Mouse (Mus musculus) heart, adult 18-20 months (tissue): ENCODE data around the gene Col4a2. TPM values are rescaled to one million over a fixed set of nuclear protein-coding genes. Genes with fewer than 3 reads are reported as not detected.

Source experiments
- DNase-seq, 2 experiments: peaks; one replicate each; pipeline ENCODE4 v3.0.0; 2021 to 2022; ENCODE audit warnings: mixed read lengths in 1 of 2
- total RNA-seq, 2 experiments: library from RNA; stranded (reverse); gene quantifications; 2 replicates each; pipeline ENCODE4 v1.2.3; 2021

Gene Col4a2
- total RNA-seq, 2 experiments from 2014 or later = 127 to 140 TPM

DNA sequence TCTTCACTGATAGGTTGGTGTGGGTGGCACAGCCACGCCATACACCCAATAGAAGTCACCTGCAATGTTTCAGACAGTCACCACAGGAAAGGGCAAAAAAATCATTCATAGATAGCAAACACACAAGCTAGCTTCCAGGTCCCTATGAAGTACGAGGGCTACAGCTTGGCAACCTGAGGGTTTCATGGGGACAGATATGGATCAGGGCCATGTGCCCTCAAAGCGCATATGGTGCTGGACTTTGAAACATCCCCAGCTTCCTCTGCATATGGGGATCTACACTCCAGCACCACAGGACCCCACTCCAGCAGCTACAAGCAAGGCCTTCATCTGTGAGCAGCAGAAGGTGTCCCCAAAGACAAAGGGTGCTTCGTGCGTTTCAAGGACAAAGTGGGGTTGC lies 47.2 kb downstream of the Col4a2 start:
- no peak for DNase-seq

DNA sequence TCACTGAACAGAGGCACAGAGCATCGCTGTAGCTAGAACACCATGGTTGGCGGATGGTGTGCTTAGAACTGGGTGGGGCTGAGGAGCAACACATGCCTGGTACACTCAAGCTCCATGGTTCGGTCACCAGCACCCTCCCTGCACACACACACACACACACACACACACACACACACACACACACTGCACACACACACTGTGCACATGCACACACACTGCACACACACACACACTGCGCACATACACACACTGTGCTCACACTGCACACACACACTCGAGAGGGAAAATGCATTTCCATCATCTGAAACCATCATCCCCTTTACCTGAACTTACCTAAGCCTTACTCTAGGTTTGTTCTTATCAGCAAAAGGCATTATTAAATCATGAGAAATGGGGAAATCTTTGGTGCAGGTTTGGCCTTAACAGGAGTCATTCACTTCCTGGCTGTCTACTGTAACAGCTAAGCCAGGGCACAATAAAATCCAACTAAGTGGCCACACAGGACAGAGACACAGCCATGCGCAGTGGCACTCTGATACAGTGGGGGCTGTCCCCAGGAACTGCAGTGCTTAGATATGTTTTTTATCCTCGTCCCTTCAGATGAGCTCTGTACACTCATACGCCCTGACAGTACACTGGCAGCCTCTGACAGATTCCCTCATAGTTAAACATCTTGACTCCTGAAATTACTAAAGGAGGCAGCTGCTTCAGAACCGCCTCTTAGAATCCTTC lies 49.1 kb downstream of the Col4a2 start:
- DNase-seq = no peak

DNA sequence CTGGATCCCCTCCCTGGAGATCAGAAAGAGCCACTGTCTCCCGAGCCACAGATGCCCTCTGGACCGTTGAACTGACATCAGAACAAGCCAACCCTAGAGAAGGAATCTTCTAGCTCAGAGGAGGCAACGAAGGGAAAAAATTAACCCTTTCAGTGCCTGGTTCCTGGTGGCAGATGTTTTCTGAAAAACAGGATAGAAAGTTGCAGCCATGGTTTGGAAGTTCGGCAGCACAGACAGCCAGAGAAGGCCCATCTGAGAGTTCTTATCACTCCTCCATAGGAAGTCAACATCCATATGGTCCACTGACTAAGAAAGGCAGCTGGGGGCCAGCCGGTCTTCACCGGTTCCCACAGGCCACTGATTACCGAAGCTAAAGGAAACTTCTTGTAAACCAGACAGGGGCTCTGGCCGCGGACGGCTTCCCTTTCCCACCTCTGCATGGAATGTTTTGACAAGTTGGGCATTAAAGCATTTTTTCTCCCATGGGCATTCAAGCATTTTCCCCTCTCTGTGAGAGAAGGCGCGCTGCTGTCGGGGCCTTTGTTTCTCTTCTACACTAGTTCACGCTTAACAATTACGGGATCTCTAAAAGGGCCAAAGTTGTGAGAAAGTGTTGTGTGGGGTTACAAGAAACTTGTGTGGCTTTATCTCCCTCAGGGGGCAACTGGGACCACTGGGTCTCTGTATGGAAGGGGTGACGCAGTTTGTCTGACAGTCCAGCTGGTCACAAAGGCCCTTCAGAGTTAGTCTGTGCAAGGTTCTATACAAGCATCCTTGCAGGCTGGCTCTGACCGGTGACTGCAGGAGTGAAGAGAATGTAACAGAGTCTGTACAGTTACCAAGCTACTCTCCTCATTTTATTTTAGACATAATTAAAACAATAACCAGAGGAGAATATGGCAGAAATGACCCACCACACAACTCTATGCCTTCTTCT lies 49.9 kb downstream of the Col4a2 start:
- DNase-seq = no peak

DNA sequence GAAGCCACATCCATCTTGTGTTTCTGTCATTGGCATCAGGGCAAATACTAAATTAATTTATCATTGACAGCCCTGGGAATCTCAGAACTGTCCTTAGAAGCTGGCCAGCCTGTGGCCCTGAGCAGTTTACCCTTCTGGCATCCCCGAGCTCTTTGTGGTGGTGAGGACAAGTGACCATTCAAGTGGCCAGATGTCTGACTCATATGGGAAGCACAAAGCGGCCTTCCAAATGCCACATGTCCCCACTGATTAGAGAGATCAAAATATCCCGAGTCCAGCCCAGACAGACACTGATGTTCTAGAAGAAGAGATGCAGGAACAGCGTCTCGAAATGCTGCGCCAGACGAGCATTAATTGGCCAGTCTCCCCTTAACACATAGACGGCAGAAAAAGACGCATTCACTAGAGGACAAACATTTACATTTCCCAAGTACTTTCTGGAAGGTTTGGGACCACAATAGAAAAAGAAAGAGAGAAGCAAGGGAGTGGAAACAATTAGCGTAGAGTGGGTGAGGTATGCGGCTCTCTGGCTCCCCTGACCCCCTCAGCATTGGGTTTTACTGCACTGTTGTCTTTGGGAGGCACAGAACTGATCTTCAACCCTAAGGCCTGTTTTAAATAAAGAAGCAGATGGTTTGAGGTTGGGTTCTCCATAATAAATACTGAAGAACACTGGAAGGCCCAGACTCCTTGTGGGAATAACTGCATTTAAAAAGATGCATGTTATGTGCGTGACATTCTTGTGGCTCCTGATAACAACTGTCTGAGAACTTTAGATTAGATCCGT lies 50.9 kb downstream of the Col4a2 start:
- DNase-seq = no peak

DNA sequence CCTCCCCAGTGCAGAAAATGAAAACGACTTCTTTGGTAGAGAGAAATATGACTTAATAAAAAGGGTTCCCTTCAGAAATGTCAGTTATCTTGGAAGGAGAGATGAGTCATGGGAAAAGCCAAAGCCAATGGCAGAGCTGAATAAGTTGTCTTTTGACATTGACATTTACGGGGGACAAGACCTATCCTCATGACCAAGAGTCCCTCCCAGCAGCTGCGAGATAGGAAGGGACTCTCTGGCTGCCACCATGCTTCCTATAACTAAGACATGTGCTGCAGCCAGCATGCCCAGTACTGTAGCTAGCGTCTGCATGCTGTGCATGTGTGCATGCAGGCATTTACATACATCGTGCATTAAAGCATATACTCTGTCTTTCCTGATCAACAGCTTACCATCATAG lies 53.6 kb downstream of the Col4a2 start:
- no peak for DNase-seq

DNA sequence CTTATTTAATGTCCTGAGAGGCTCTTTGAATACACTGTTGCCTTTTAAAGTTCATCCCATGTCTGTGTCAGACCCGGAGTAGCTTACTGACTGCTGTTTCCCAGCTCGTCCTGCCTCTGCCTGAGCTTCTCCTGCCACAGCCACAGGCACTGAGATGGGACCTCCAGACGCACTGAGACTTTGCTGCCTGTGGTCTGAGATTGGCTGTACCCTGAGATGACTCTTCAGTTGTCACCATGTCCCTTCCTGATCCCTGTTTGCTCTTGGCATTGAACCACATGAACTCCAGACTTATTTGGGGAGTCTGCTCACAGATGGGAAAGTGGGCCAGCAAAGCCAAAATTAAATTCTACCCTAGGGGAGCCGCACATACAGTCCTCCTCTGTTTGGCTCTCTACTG lies 54.1 kb downstream of the Col4a2 start:
- peak in 1 of 2 experiments; percentile 49 for DNase-seq

DNA sequence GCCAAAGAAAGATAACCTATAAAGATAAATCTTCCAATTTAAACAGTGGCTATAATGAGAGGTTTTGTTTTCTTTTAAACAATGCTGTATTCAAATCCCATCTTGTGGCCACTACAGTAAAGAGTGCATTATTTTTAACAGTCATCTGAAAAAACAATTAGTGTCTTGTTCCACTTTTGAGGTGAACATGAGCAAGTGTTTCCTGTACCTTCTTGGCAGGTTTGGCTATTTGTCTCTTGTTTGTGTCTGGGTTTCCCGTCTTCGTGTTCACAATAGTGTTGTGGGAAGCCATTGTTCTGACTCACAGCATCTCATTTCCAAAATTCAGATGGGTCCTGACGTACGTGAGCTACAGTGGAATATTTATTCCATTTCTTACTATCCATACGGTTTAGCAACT lies 55.1 kb downstream of the Col4a2 start:
- peak in 1 of 2 experiments; percentile 71 for DNase-seq

DNA sequence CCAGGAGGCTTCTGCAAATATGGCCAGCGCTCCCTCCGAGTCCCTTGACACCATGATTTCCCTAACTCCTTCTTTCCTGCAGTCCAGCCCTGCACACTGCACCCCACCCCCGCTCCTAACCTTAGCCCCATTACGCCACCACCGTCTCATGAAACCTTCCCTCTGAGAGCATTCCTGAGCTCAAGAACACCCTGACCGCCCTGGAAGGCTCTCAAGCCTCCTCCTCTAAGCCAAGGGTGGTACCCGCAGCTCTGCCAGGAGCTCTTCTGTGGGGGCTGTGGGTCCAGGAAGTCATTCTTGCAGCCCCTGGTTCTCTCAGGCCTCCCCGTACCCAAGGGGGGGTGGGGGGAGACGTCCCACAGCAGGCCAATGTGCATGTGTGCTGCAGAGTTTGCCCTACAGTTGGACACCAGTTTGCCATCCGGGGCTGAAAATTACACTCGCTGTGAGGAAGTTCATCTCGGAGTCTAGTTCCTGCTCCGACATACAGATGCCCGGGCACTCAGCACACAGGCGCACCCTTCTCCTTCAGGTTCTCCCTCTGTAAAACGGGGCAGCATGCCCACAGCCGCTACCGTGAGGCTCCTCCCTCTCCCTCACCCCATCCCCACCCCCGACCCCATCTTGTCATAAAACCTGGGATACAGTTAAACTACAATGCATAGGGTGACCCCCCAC lies 57.1 kb downstream of the Col4a2 start:
- no peak for DNase-seq

DNA sequence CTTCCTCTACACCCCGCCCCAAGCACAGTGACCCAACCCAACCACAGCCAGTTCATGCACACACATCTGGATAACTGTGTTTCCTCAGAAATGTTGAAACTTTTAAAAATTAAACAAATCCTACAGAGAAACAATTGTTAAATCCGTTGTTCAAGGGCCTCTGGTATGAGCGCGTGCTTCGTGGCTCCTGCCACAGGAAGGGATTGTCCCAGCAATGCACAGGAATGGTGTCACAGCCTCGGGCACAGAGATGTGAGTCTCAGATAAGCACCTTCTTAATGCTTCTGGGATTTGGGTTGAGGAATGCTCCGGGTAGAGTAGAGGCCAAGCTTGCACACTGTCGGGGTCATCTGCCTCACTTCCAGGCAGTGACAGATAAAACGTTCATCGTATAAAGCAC lies 58.7 kb downstream of the Col4a2 start:
- DNase-seq = no peak

DNA sequence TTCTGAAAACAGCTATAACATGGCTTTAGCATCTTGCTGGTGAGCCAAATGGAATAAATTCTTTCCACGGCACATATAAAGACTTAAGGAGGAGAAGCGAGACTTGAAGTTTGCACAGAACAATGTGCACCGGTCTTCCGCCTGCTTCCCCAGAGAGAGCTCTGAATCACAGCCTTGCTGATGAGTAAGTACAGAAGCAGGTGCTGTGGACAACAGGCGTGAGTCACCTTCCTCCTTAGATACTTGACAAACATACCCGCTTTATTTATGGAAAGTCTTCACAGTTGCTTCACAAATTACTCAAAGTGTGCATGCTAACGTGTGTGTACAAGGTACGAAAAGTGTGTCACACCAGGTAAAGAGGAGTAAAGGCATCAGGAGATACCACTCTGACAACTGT lies 59.5 kb downstream of the Col4a2 start:
- DNase-seq = peak in 1 of 2 experiments; percentile 71

DNA sequence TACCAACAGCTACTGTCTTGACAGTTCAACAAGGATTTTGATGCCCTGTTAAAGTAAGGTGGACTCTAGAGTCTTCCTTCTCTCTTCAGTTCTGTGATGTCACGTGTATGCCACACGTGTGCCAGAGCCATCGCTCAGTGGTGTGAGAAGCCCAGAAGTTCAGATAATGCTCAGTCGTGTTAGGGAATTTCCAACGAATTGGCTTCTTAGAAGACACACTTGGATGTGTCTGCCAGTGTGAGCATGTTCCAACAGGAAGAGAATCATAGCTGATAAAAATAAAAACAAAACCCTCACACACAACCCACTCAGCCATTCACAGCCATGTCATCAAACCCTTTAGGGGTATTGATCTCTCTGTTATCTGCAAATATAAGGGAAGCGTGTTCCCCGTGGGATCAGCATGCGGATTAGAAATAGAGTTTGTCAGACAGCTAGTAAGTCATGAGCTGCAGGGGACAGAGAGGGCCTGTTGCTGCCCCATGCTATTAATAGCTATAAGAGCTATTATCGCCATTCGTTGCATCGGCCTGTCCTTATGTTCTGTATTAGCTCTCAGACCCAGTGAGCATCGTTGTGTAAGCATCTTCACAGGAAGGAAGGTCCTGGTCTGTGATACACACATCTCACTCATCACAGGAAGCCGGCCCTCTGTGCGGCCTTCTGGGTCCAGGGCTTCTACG lies 61.2 kb downstream of the Col4a2 start:
- peak in 1 of 2 experiments; percentile 47 for DNase-seq

DNA sequence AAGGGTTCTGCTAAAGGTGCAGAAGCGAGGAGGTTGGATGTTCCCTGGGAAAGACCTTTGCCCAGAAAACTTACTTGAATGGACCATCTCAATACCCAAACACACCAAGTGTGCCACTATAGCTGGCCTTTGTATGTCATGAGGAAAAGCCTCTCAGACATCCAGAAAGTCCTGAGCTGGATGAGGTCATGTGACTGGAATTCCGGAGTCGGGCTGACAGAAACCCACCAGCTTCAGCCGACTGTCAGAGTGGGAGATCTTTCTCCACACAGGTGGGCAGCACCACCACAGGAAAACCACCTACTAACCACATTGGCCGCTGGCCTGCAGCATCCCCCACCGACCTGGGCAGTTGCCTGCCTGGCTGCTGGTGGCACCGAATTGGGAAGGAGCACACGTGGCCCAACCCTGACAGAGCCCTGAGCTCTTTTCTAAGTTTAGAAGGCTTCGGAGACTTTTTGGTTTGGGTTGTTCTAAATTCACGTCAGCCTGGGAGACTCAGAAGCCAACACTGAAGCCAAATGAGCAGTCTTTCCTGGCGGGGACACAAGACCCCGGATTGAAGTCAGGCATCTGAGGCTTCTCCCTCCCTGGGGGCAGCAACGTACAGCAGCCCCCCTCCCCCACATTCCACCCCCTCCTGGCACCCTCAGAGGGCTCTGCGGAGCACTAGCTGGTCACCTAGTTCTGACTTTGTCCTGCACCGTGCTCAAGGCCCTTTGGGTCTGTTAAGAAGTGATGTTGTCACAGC lies 61.9 kb downstream of the Col4a2 start:
- no peak for DNase-seq

DNA sequence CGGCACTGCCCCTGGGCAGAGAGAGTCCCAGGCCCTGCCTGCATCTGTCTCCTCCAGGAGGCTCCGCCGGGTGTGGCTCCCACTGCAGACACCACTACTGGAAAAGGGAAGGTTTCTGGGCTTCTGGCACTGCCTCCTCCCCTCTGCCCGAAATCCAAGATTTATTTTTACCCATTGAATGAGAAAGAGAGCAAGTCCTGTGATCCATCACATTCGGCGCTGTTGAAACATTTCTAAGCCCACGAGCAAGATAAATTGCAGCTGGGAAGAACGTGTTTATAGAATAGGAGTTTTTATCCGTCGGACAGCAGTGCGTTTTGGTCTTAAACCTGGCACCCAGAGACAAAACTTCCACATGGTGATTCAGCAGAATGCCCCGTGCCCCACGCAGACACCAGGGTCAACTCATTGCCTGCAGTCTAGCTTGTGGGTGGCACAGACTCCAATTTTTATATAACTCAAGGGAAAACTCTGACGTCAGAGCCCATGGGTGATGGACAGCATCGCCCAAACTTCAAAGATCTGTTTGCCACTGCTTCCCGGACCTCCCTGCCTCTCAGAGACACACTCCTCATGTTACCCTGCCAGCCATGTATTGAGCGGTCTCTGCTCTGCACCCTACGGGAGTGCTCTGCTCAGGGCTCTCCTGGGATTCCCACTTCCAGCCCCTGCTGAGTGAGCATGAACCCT lies 63.3 kb downstream of the Col4a2 start:
- DNase-seq = peak; percentile 53 to 62

DNA sequence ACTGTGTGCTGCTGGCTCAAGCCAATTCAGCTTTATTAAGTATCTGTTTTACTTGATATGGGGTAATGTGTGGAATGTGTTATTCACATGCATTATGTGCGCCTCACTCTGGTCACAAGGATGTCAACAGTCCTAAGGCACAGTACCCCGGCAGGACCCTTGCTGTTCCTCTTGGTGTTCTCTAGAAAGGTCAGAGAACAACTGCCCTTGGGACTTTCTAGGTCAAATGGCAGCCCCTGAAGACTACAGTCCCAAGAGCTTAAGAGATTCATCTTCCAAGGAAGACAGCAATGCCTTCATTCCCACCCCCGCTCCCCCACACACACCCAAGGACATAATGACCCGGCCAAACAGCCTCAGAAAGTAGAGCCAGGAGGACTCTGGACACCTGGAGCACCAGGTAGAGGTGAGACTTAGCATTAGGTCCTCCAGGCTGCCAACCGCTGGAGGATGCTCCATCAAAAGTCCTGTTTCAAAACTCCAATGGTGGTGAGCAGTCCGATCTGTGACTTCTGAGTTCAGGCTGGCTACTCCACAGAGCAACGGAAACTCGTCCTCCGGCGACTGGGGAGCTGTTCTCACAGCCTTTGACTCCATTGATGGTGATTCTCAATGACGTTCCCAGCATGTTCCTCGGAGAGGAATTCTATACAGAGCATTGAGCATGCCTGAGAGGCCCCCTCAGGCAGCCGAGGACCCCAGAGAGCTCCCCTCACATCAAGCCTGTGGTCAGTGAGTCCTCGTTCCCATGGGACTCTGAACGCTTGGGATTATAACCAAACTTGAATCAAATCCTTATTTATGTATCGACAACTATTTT lies 65.0 kb downstream of the Col4a2 start:
- no peak for DNase-seq

DNA sequence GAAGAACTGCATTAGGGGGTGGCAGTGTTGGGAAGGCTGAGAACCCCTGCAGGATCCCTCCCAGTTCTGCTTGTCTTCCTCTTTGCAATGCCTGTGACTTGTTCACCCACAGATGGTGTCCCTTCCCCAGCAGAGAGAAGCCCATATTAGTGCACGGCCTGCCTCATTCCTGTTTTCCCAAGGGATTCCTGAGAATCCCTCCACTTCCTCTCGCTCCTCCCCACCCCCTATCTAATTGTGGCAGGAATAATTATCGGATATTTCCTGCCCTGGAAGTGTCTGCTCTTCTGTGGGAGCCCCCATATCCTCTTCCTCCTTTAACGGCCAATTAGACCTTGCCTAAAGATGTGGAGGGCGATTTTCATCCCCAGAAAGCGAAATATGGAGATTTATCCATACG lies 67.0 kb downstream of the Col4a2 start:
- DNase-seq = peak; percentile 48 to 72

DNA sequence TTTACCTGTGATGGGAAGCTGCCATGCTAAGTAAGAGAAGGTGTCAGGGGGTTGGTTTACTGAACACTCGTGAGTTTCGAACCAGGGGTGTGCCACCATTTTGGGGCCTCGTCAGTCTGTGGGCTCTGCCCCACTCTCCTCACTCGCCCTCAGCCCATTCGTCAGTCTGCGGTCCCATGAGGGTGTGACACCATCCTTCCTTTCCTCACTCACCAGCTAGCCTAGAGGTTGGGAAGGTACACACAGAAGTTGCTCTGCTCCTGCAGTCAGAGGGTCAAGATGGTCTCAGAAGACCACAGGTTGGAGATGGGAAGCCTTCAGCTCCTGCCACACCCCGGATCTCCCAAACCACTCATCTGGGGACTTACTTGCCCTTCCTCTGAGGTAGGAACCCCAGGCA lies 68.9 kb downstream of the Col4a2 start:
- no peak for DNase-seq

DNA sequence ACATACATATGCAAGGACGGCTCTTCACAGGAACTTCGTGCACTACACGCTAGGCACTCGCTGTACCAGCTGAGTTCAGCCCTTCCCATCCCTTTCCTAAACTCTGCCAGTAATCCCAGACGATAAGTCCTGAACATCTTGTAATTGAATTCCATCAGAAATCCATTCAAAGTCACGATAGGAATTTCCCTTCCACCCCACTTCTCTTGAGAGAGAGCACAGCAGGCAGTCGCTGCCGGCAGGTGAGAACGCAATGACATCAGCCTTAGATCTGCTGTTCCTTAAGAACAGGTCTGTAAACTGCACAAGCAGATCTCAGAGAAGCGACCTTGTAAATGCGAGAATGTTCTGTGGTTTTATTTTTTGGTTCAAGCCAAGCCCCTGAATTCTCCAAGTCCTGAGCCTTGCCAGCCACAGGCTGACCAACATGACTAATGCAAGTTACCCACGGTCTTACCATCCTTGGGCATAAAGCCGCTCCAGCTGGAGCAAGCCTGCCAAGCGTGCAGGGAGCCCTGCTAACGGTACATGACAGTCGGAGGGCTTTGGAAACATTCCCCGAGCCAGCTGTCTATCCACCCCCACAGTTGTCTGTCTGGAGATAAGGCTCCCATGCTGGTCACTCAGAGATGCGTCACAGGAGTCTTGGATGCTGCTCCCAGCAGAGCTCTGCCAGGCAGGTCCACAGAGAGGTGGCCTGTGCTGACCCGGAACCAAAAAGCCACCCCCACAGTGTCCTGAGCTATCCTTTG lies 69.6 kb downstream of the Col4a2 start:
- DNase-seq = peak; percentile 82 to 89

DNA sequence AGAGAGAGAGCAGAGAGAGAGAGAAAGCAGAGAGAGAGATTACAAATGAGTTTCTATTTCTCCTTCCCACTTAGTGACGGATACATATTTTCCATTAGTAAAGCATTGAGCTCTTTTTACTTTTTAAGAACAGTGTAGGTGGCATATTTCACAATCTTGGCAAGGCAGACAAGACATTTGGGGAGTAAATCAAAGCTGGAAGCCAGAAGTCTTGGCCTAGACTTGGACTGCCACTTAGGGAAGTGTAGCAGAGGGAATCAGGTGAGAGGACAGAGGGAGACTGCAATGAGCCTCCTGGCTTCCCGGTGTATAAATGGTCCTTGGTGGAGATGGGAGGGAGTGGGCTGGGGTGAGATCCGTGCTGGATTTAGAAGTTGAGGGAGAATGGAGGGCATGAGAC lies 70.3 kb downstream of the Col4a2 start:
- DNase-seq = peak; percentile 61 to 66
